Mouse (Mus musculus) ovary, adult 18-20 months (tissue): ENCODE results near the gene Chn1.

ENCODE experiments used
- DNase-seq: peaks from one replicate; pipeline ENCODE4 v3.0.0; 2022; ENCODE audit warnings: low spot score, mixed read lengths

Gene Chn1

GRCm38 (mm10) chr2:73590106-73590505 is 185.0 kb downstream of the Chn1 start:
- no peak for DNase-seq

- no peak for DNase-seq
These were observed 186.2 kb downstream of the Chn1 start for GRCm38 (mm10) chr2:73588951-73589350.

GRCm38 (mm10) chr2:73587109-73587506 is 188.0 kb downstream of the Chn1 start:
- no peak for DNase-seq

- no peak for DNase-seq
These were observed 188.6 kb downstream of the Chn1 start for GRCm38 (mm10) chr2:73586392-73587108.

- no peak for DNase-seq
These were observed 189.8 kb downstream of the Chn1 start for GRCm38 (mm10) chr2:73585347-73585831.

GRCm38 (mm10) chr2:73584645-73585346 is 190.3 kb downstream of the Chn1 start:
- peak; percentile 51 for DNase-seq

GRCm38 (mm10) chr2:73580720-73581119 is 194.4 kb downstream of the Chn1 start:
- DNase-seq, result no peak

- no peak for DNase-seq
These were observed 195.0 kb downstream of the Chn1 start, which contains the start of gene Chrna1 for GRCm38 (mm10) chr2:73580166-73580565. Gene Chrna1, minus strand, starts transcription at chr2:73580338.

GRCm38 (mm10) chr2:73579168-73579567 is 196.0 kb downstream of the Chn1 start:
- no peak for DNase-seq

GRCm38 (mm10) chr2:73574418-73574817 is 200.7 kb downstream of the Chn1 start:
- no peak for DNase-seq

- no peak for DNase-seq
These were observed 201.6 kb downstream of the Chn1 start for GRCm38 (mm10) chr2:73573556-73573955.

GRCm38 (mm10) chr2:73572539-73573372 is 202.4 kb downstream of the Chn1 start:
- DNase-seq, result peak; percentile 20

GRCm38 (mm10) chr2:73571901-73572300 is 203.2 kb downstream of the Chn1 start:
- no peak for DNase-seq

- DNase-seq, result no peak
These were observed 203.8 kb downstream of the Chn1 start for GRCm38 (mm10) chr2:73571304-73571703.

- DNase-seq, result no peak
These were observed 208.0 kb downstream of the Chn1 start for GRCm38 (mm10) chr2:73566989-73567605.

GRCm38 (mm10) chr2:73566162-73566561 is 209.0 kb downstream of the Chn1 start:
- no peak for DNase-seq

- no peak for DNase-seq
These were observed 211.5 kb downstream of the Chn1 start for GRCm38 (mm10) chr2:73563690-73564089.

- no peak for DNase-seq
These were observed 212.5 kb downstream of the Chn1 start for GRCm38 (mm10) chr2:73562656-73563055.

GRCm38 (mm10) chr2:73561665-73562063 is 213.5 kb downstream of the Chn1 start:
- DNase-seq, result no peak

GRCm38 (mm10) chr2:73560899-73561664 is 214.1 kb downstream of the Chn1 start:
- DNase-seq, result no peak
